Mouse (Mus musculus) intestine, embryonic 14.5 days (tissue): ENCODE data around the gene Pcdh9. TPM values are rescaled to one million over a fixed set of nuclear protein-coding genes. Genes with fewer than 3 reads are reported as not detected.

Source experiments
- ATAC-seq: fragments of 200-750 bp; cut with Nextera tagmentation; replicated peaks from 2 replicates; pipeline ENCODE4 v1.8.0; 2017; ENCODE audit warnings: low read depth, moderate number of reproducible peaks, moderate TSS enrichment, moderate library complexity; ENCODE audit not compliant: low FRiP score, low TSS enrichment
- DNase-seq: peaks from one replicate; pipeline ENCODE4 v3.0.0-alpha.2; 2018; ENCODE audit warnings: low spot score
- H3K27ac ChIP-seq: fragments of 300-500 bp; sonication (generic); 2 replicates; pipeline ENCODE4 v1.5.1; 2014; ENCODE audit warnings: low read depth, mild to moderate bottlenecking, control low read depth
- H3K27me3 ChIP-seq: fragments of 300-500 bp; sonication (generic); replicated peaks from 2 replicates; pipeline ENCODE4 v1.6.1; 2014; ENCODE audit warnings: low read length, control low read depth; ENCODE audit not compliant: control insufficient read depth, insufficient read depth
- H3K36me3 ChIP-seq: fragments of 300-500 bp; sonication (generic); 2 replicates; pipeline ENCODE4 v1.6.1; 2014; ENCODE audit warnings: low read length, control low read depth; ENCODE audit not compliant: control insufficient read depth, insufficient read depth
- H3K4me1 ChIP-seq: fragments of 300-500 bp; sonication (generic); replicated peaks from 2 replicates; pipeline ENCODE4 v1.6.1; 2014; ENCODE audit warnings: low read length, control low read depth, mixed read lengths; ENCODE audit not compliant: control insufficient read depth, insufficient read depth
- H3K4me2 ChIP-seq: fragments of 300-500 bp; sonication (generic); 2 replicates; pipeline ENCODE4 v1.6.1; 2014; ENCODE audit warnings: low read length
- H3K4me3 ChIP-seq: fragments of 300-500 bp; sonication (generic); 2 replicates; pipeline ENCODE4 v1.5.1; 2014; ENCODE audit warnings: low read depth, low read length, control low read depth, mixed read lengths
- H3K9ac ChIP-seq: fragments of 300-500 bp; sonication (generic); 2 replicates; pipeline ENCODE4 v1.6.1; 2014; ENCODE audit warnings: mild to moderate bottlenecking, low read length
- H3K9me3 ChIP-seq: fragments of 300-500 bp; sonication (generic); 2 replicates; pipeline ENCODE4 v1.6.1; 2016; ENCODE audit warnings: low read length, control low read depth; ENCODE audit not compliant: control insufficient read depth
- WGBS: fragments of 180-500 bp; shearing (Covaris S2); extraction: QIAGEN DNeasy Blood & Tissue Kit; methylation state at CpG from one replicate; pipeline ENCODE4 v1.1.7; 2014; 5-methylcytosine and 5-hydroxymethylcytosine counted together
- polyA plus RNA-seq: library from polyadenylated mRNA; unstranded; fragments of >200 nt; fragmentation: Nextera tagmentation; extraction: Ambion mirVana; gene quantifications from 2 replicates; pipeline ENCODE4 v1.2.1, GENCODE M21; 2014

The Pcdh9 gene
- polyA plus RNA-seq, 1 experiment from 2014 or later = 23.3 TPM

GRCm38 (mm10) chr14:93564361-93564760 is 326.1 kb downstream of the Pcdh9 start:
- 67% methylated on average over 2 of the region's 2 CpGs for WGBS
- Histone ChIP-seq H3K4me1 (no peaks in the 10 kb centered on the region), H3K4me2 (no peak overlapping the region), H3K9me3 (no peaks in the 10 kb centered on the region), H3K9ac (no peak overlapping the region), H3K27me3 (no peaks in the 10 kb centered on the region), H3K4me3 (no peak overlapping the region), H3K36me3 (no peaks in the 10 kb centered on the region), H3K27ac (no peak overlapping the region)
- DNase-seq (no peak), ATAC-seq (no peak)

- H3K27ac ChIP-seq = no peak overlapping the region
- DNase-seq = no peak
- 57% methylated on average over 1 of the region's 1 CpGs for WGBS
- H3K36me3 ChIP-seq = no peaks in the 10 kb centered on the region
- H3K27me3 ChIP-seq = no peaks in the 10 kb centered on the region
- no peak overlapping the region for H3K4me2 ChIP-seq
- ATAC-seq = no peak
- no peak overlapping the region for H3K9ac ChIP-seq
- H3K9me3 ChIP-seq = no peaks in the 10 kb centered on the region
- H3K4me1 ChIP-seq = no peaks in the 10 kb centered on the region
- no peak overlapping the region for H3K4me3 ChIP-seq
These were observed 328.9 kb downstream of the Pcdh9 start for GRCm38 (mm10) chr14:93561577-93561976.

GRCm38 (mm10) chr14:93553771-93554170 is 336.7 kb downstream of the Pcdh9 start:
- Histone ChIP-seq H3K9ac (no peak overlapping the region), H3K4me1 (no peaks in the 10 kb centered on the region), H3K4me2 (no peak overlapping the region), H3K27ac (no peak overlapping the region), H3K4me3 (no peak overlapping the region), H3K9me3 (no peaks in the 10 kb centered on the region), H3K36me3 (no peaks in the 10 kb centered on the region), H3K27me3 (no peaks in the 10 kb centered on the region)
- DNase-seq (no peak), ATAC-seq (no peak)
- 78% methylated on average over 3 of the region's 3 CpGs for WGBS

- no peak overlapping the region for H3K4me2 ChIP-seq
- ATAC-seq = no peak
- 69% methylated on average over 6 of the region's 6 CpGs for WGBS
- no peak overlapping the region for H3K9ac ChIP-seq
- DNase-seq = no peak
- no peaks in the 10 kb centered on the region for H3K27me3 ChIP-seq
- no peaks in the 10 kb centered on the region for H3K4me1 ChIP-seq
- no peak overlapping the region for H3K27ac ChIP-seq
- H3K36me3 ChIP-seq = no peaks in the 10 kb centered on the region
- no peaks in the 10 kb centered on the region for H3K9me3 ChIP-seq
- H3K4me3 ChIP-seq = no peak overlapping the region
These were observed 344.9 kb downstream of the Pcdh9 start for GRCm38 (mm10) chr14:93545575-93545974.

GRCm38 (mm10) chr14:93543970-93544627 is 346.4 kb downstream of the Pcdh9 start:
- no peak overlapping the region for H3K4me3 ChIP-seq
- no peaks in the 10 kb centered on the region for H3K27me3 ChIP-seq
- no peaks in the 10 kb centered on the region for H3K9me3 ChIP-seq
- H3K9ac ChIP-seq = no peak overlapping the region
- H3K4me2 ChIP-seq = no peak overlapping the region
- ATAC-seq (no peak), DNase-seq (no peak)
- H3K4me1 ChIP-seq = no peaks in the 10 kb centered on the region
- H3K27ac ChIP-seq = no peak overlapping the region
- H3K36me3 ChIP-seq = no peaks in the 10 kb centered on the region
- WGBS = 81% methylated on average over 11 of the region's 11 CpGs

- no peaks in the 10 kb centered on the region for H3K27me3 ChIP-seq
- H3K4me3 ChIP-seq = no peak overlapping the region
- H3K36me3 ChIP-seq = no peaks in the 10 kb centered on the region
- no peak overlapping the region for H3K27ac ChIP-seq
- no peak overlapping the region for H3K4me2 ChIP-seq
- H3K4me1 ChIP-seq = no peaks in the 10 kb centered on the region
- 76% methylated on average over 3 of the region's 3 CpGs for WGBS
- H3K9ac ChIP-seq = no peak overlapping the region
- DNase-seq (no peak), ATAC-seq (no peak)
- H3K9me3 ChIP-seq = no peaks in the 10 kb centered on the region
These were observed 346.9 kb downstream of the Pcdh9 start for GRCm38 (mm10) chr14:93543561-93543960.

GRCm38 (mm10) chr14:93534928-93535327 is 355.6 kb downstream of the Pcdh9 start:
- Histone ChIP-seq H3K9ac (no peak overlapping the region), H3K4me3 (no peak overlapping the region), H3K27ac (no peak overlapping the region), H3K4me2 (no peak overlapping the region), H3K36me3 (no peaks in the 10 kb centered on the region), H3K9me3 (no peaks in the 10 kb centered on the region), H3K4me1 (no peaks in the 10 kb centered on the region), H3K27me3 (no peaks in the 10 kb centered on the region)
- DNase-seq (no peak), ATAC-seq (no peak)
- 73% methylated on average over 4 of the region's 4 CpGs for WGBS

GRCm38 (mm10) chr14:93523430-93523829 is 367.0 kb downstream of the Pcdh9 start:
- no peak overlapping the region for H3K4me3 ChIP-seq
- H3K27ac ChIP-seq = no peak overlapping the region
- no peak overlapping the region for H3K9ac ChIP-seq
- WGBS = 57% methylated on average over 8 of the region's 8 CpGs
- DNase-seq (no peak), ATAC-seq (no peak)
- H3K9me3 ChIP-seq = no peaks in the 10 kb centered on the region
- H3K4me2 ChIP-seq = no peak overlapping the region
- H3K4me1 ChIP-seq = 0 out of 2 replicates have a peak, but pooled peaks cover 6% of the 10 kb centered on the region
- no peaks in the 10 kb centered on the region for H3K27me3 ChIP-seq
- H3K36me3 ChIP-seq = no peaks in the 10 kb centered on the region

- Histone ChIP-seq H3K9me3 (no peaks in the 10 kb centered on the region), H3K9ac (no peak overlapping the region), H3K27ac (no peak overlapping the region), H3K4me2 (no peak overlapping the region), H3K4me1 (0 out of 2 replicates have a peak, but pooled peaks cover 6% of the 10 kb centered on the region), H3K27me3 (no peaks in the 10 kb centered on the region), H3K36me3 (no peaks in the 10 kb centered on the region), H3K4me3 (no peak overlapping the region)
- DNase-seq (no peak), ATAC-seq (no peak)
- 71% methylated on average over 5 of the region's 5 CpGs for WGBS
These were observed 370.3 kb downstream of the Pcdh9 start for GRCm38 (mm10) chr14:93520166-93520565.
